Mouse (Mus musculus) left cerebral cortex, adult 2 months (tissue): ENCODE data around the gene Dusp7. TPM values are rescaled to one million over a fixed set of nuclear protein-coding genes. Genes with fewer than 3 reads are reported as not detected.

Experiments
- DNase-seq, 2 experiments: peaks; one replicate each; pipeline ENCODE4 v3.0.0; 2021 to 2022; ENCODE audit warnings: low spot score in 2 of 2, mixed read lengths in 1 of 2; ENCODE audit errors: extremely low spot score in 1 of 2
- H3K27ac ChIP-seq: fragments of 200-600 bp; 2 replicates; pipeline ENCODE4 v1.8.1; 2022
- H3K4me3 ChIP-seq: fragments of 200-600 bp; 2 replicates; pipeline ENCODE4 v1.8.1; 2022
- CTCF ChIP-seq: fragments of 200-600 bp; IDR thresholded peaks from 2 replicates; pipeline ENCODE4 v1.8.1; 2022; ENCODE audit warnings: antibody characterized with exemption, mild to moderate bottlenecking, moderate library complexity
- intact Hi-C: fragments of 180-260 bp; cut with DNase I; formaldehyde crosslinking; loops from one replicate; pipeline ENCODE4 v1.15.1; 2025
- long read RNA-seq, 2 experiments: library from polyadenylated mRNA; stranded (forward); transcript quantifications; one replicate each; pipeline ENCODE4 v2.0.0; 2021; ENCODE audit warnings: borderline mapping rate in 2 of 2
- total RNA-seq, 2 experiments: library from RNA; stranded (reverse); gene quantifications; 2 replicates each; pipeline ENCODE4 v1.2.3; 2021

Dusp7 gene
- total RNA-seq: 100 to 1,000 TPM; 105 to 115 TPM
- long read RNA-seq, experiment 1, transcript Dusp7-201 (3 exons, 3,213 nt): major isoform, 83 of 110 reads
- long read RNA-seq, experiment 1, partial matches to known transcripts: 24 of 110 reads
- long read RNA-seq, experiment 1, other reads (novel, unspliced or antisense): 3 of 110 reads
- long read RNA-seq, experiment 2, transcript Dusp7-201 (3 exons, 3,213 nt): major isoform, 72 of 95 reads
- long read RNA-seq, experiment 2, partial matches to known transcripts: 16 of 95 reads
- long read RNA-seq, experiment 2, other reads (novel, unspliced or antisense): 7 of 95 reads

DNA sequence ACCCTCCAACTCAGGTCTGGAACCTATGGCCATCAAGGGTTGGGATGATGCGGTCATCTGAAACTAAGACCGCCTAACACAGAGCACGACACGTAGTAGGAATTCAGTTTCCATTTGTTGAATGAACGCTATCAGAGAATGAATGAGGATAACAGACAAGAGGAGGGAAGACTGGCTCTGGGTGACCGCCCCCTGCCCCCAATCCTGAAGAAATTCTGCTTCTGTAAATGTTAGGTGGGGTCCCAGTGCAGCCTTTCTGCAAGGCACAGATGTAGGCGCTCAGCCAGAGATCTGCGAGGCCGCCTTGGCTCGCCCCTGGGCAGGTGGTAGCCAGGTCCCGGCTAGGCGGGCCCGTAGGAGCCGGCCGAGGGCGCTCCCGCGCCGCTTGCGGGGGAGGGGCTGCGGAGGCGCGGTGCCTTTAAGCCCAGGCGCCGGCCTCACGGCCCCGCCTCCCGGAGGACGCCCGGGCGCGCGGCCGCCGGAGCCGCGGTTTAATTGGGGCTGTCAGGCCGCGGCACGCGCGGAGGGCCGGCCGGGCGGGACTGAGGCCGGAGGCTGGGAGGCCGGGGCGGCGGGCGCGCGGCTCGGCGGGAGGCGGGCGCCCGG is at the start of gene Dusp7:
Dusp7 (plus strand) TSS at position 521 of the 606 bp plus-strand sequence.
- Histone ChIP-seq H3K4me3 (peak within 1 kb of the TSS; percentile 84), H3K27ac (peak within 1 kb of the TSS; percentile 99)
- intact Hi-C loops: loop anchor here (5.0 kb wide), 1 partner anchor 104 kb away; no protein-coding TSS in a partner anchor
- TF ChIP-seq CTCF: no peak; the same call in 1 of the 2 replicates
- peak; percentile 87 to 88 for DNase-seq

- TF ChIP-seq CTCF: no peak
- no peak for DNase-seq
- H3K27ac ChIP-seq: peak overlapping the region; percentile 84
- H3K4me3 ChIP-seq: no peak overlapping the region
- intact Hi-C loops: no loop called here
Observed at GRCm38 (mm10) chr9:106319095-106319494, 49.3 kb upstream of the Dusp7 start.

DNA sequence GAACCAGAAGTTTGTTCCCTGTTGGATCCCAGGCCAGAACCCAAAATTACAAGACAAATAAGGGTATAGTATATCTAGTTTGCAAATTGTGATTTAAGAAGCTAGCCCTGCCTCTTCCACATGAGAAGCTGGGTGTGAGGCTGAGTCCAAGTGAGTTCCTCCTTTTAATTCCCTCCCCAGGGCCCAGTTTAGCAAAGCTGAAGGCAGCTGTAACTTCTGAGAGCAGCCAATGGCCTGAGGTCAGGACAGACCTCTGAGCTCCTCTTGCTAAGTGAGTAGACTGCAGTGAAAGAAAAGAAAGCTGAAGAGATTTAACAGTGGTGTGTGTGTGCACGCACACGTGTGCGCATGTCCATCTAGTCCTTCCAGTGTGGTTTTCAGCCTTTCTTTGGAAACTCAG is 45.9 kb upstream of the Dusp7 start:
- Histone ChIP-seq H3K27ac (peak overlapping the region; percentile 68), H3K4me3 (no peak overlapping the region)
- TF ChIP-seq CTCF: no peak
- intact Hi-C loops: no loop called here
- no peak for DNase-seq

DNA sequence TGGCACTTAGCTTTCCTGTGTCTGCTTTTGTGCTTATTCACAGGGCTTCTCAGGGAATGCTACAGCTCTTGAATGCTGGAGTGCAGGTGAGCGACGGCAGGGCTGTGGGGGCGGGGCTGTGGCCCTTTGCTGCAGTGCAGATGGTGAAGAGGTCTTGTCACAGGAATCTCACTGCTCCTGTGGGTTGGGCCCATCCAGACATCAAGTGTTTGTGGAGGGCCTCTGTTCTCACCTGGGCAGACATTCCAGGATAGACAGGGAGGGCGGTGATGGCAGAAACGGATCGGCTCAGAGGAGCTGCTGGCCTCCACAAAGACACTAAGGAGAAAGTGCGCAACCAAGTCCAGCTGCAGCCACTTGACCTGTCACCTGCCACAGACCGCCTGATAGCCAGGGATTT is 42.2 kb upstream of the Dusp7 start:
- no peak for TF ChIP-seq CTCF
- Histone ChIP-seq H3K27ac (peak overlapping the region; percentile 61), H3K4me3 (no peak overlapping the region)
- intact Hi-C loops: no loop called here
- DNase-seq: no peak

DNA sequence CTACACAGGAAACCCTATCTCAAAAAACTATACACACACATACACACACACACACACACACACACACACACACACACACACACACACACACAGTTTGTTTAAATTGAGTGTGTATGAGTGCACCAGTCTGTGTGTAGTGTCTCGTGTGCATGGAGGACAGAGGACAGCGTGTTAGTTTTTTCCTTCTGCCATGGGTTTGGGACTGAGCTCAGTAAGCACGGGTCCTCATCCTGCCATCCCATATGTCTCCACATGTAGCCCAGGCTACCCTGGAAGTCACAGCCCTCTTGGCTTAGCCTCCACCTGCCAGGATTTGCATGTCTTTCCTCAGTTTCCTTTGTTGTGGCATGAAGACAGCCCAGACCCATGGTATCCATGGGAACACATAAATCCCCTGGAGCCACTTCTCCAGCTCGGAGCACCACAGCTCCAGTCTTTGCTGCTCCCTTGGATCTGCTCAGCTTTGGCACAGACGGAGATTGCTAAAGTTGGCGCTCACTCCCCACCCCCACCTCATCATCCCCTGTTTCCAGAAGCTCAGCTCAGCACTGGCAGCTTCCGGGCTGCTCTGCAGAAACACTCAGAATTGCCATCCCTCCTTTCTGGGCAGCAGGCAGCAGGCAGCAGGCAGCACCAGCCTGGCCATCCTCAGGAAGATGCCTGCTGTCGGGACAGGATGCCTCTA is 41.2 kb upstream of the Dusp7 start:
- peak overlapping the region; percentile 93 for H3K27ac ChIP-seq
- intact Hi-C loops: no loop called here
- TF ChIP-seq CTCF: no peak

DNA sequence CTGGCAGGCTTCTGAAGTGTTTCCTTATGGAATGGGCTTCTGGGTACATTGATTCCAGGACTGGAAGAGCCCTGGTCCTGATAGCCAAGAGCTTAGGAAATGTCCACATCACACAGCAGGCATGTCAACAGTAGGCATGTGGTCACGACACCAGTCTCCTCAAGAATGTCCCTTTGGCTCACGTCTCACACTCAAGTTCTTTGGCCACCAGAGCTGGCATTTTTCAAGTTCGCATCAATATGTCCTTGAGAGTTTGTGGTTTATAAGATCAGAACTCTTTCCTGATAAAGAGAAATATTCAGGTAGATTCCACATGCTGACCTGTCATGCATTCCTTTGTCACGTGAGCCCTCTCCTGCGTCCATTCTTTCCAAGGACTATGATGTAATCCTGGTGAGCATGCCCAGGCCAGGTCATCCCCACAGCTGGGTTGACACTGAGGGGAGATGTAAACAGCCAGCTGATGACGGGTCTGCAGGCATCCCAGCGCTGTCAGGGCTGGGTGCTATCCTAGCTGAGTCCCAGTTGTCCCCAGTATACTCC is 40.3 kb upstream of the Dusp7 start:
- no peak overlapping the region for H3K4me3 ChIP-seq
- peak overlapping the region; percentile 93 for H3K27ac ChIP-seq
- no peak for TF ChIP-seq CTCF
- no peak for DNase-seq
- intact Hi-C loops: no loop called here

More for the DNA sequence above, 41.2 kb upstream of the Dusp7 start:
- peak; percentile 48 to 50 for DNase-seq
- H3K4me3 ChIP-seq: no peak overlapping the region

GRCm38 (mm10) chr9:106328772-106329511 is 39.5 kb upstream of the Dusp7 start:
- H3K4me3 ChIP-seq: no peak overlapping the region
- no peak for DNase-seq
- peak overlapping the region; percentile 93 for H3K27ac ChIP-seq
- TF ChIP-seq CTCF: no peak
- intact Hi-C loops: no loop called here

DNA sequence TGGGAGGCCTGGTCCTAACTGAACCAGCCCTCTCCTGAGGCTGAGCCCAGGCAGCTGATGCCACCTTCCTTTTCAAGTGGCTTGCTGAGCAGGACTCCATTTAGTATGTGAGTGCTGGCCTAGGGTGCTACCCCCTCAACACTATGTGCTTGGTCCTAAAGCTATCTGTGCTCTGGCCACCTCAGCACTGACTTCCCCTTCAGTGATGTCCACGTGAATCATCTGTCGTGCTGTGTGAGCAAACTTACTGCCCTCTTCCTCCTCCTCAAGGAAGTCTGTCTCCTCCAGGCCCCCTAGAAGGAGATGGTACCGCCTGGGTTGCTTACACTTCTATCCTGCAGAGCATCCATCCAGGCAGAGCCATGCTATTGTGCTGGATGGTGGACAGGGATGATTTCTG is 35.7 kb upstream of the Dusp7 start:
- H3K27ac ChIP-seq: peak overlapping the region; percentile 29; the same call in 1 of the 2 replicates
- DNase-seq: no peak
- H3K4me3 ChIP-seq: no peak overlapping the region
- TF ChIP-seq CTCF: no peak
- intact Hi-C loops: no loop called here

- no peak for DNase-seq
- TF ChIP-seq CTCF: no peak
Observed at GRCm38 (mm10) chr9:106337620-106338019, 30.8 kb upstream of the Dusp7 start.

GRCm38 (mm10) chr9:106338462-106339172 is 29.8 kb upstream of the Dusp7 start:
- DNase-seq: no peak
- intact Hi-C loops: no loop called here
- Histone ChIP-seq H3K4me3 (no peak overlapping the region), H3K27ac (peak overlapping the region; percentile 86)
- TF ChIP-seq CTCF: no peak

More at GRCm38 (mm10) chr9:106337620-106338019, 30.8 kb upstream of the Dusp7 start:
- Histone ChIP-seq H3K4me3 (no peak overlapping the region), H3K27ac (peak overlapping the region; percentile 86)
- intact Hi-C loops: no loop called here

DNA sequence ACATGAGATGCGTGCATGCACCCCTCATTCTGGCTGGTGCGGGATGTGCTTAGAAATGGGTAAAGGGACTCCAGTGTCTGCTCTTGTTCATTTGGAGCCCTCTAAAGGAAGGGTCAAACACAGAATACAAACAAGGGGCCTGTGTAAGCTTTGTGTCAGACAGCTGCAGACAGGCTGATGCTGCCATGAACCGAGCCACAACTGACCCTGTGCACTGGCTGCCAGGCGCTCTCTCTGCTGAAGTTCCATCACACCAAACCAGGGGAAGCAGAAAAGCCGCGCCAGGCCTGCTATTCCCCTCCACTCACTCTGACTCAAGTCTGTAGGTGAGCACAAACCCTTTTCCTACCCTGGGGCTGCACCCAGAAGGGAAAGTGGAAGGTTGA is 29.3 kb upstream of the Dusp7 start:
- H3K4me3 ChIP-seq: no peak overlapping the region
- intact Hi-C loops: no loop called here
- no peak for DNase-seq
- no peak for TF ChIP-seq CTCF
- H3K27ac ChIP-seq: peak overlapping the region; percentile 86
